Mouse (Mus musculus): ENCODE measurements around the gene Aff3.
A peak's percentile ranks its signal among the peaks of the same experiment; 100 is the strongest.

Gene Aff3

DNA sequence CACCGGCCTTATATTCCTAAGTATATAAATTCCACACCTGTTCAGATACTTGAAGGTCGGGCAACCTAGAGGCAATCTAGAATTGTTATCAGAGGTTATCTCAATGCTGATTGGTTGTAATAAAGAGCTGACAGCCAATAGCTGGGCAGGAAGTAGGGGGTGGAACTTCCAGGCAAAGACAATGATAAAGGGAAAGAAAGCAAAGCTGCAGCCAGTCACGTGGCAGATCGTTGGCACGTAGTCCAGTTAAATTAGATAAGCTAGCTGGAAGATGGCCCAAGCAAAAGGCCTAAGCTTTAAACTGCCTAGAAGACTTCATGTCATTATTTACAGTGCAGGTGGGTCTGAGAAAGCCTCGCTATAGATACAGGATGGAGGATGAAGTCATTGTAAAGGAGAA, 531.8 kb downstream of the Aff3 start:
- DNase-seq, result peak; percentile 90

DNA sequence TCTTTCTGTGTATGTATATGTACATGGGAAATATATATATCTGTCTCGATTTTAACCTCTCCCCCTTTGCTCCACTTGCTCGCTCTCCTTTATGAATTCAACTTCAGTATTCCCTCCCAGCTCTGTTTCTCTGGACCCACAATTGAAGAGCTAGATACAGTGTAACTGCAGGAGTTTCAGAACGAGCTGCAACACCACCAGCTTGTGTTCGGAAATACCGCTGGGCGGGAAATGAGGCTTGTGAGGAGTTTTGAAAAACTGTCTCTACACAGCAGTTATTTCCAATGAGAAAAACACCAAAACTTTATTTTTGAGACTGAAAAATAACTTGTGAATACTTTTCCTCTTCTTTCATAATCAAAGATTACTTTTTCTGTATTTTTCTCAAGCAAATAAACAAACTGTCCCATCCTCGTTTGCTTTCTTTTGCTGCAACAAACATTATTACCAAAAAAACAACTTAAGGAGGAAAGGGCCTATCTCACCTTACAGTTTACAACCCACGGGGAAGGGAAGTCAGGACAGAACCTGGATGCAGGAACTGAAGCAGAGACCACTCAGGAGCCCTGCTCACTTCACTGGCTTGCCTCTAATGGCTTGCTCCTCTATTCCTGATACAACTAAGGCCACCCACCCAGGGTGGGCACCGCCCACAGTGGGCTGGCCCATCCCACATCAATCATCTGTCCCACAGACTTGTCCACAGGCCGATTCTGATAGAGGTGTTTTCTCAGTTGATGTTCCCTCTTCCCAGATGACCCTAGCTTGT, 533.9 kb downstream of the Aff3 start:
- DNase-seq, result peak; percentile 86

DNA sequence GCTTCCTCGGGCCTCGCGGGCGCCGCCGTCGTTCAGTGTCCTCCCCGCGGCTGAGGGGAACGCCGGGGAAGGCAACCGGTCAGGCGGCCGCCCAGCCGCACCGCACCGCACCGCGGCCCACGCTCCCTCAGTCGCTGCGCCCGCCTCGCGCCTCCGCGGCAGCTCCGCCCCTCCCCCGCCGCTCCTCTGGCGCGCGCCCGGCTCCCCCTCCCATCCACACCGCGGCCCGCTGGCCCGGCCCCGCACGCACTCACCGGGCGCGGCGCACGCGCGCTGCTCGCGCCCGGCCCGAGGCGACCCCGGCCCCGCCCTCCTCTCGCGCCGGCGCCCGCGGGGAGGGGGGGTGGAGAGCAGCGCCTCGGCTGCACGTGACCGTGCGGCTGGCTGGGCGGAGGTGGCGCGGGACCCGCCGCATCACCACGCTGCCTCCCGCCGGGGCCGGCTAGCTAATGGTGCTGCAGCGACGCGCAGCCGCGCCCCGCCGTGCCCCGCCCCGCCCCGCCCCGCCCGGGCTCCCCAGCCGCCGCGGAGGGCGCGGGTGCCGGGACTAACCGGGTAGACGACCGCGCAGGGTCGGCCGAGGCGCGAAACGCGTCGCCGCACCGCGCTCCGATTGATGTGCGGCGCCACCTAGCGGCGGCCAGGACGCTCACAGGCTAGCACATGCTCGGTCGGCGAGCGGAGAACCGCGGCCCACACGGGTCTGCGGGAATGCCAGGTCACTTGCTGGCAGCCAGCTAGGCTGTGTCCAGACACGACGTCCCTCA, 535.1 kb downstream of the Aff3 start, which contains the start of gene Rev1:
TSS of gene Rev1 (minus strand) at position 301 of the 767 bp plus-strand sequence.
- DNase-seq, result peak; percentile 100

DNA sequence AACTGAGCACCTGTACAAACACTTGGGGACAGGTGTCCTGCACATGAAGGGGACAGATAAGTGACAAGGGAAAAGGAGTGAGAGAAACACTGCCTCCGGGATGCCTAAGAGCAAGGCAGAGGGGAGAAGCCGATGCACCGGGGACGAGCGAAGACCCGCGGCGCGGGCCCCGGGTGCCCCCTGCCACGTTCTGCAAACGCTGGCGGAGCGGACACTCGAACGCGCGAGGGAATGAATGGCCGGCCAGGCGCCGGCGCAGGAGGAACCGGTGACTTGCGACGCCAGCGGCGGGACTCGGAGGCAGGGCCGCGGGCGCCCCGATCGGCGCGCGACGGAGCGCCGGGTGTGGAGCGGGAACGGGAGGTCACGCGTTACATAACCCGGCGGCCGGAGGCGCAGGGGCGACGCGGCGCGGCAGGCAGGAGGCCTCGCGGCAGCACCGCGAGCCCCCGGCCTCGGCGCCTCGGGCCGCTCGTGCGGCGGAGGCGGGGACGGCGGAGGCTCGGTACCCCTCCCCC, 535.8 kb downstream of the Aff3 start:
- DNase-seq, result peak; percentile 97
